Mouse (Mus musculus) testis, postnatal 14 days (tissue): ENCODE data around the gene Olfr796.

Source experiments
- DNase-seq: peaks from one replicate; pipeline ENCODE4 v3.0.0; 2021; ENCODE audit warnings: low spot score

The Olfr796 gene

GRCm38 (mm10) chr10:129612470-129612869 lies at the start of gene Olfr796:
Olfr796 (minus strand) TSS chr10:129612570.
- DNase-seq, result no peak

- DNase-seq, result no peak
Measured at GRCm38 (mm10) chr10:129657394-129657793, 45.0 kb upstream of the Olfr796 start, which contains the start of gene Olfr800. Olfr800 (plus strand) TSS chr10:129657694.

DNA sequence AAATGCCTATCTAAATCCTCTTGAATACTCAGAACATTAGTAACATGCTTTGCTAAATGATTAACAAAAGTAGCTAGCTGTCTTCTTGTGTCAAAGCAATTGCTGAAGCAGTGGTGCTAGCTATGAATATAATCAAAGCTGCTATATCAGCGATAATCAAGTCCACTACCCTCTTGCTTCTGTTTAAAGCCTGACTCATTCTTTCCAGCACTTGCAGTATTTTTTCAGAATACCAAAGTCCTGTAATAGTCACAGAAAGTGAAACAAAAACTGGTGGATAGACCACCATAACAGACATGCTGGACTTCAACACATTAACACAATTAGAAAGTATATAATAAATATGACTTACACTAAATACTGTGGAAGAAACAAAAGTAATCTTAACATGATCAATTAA lies 39.4 kb upstream of the Olfr796 start:
- no peak for DNase-seq

GRCm38 (mm10) chr10:129637184-129637583 lies 24.8 kb upstream of the Olfr796 start, which contains the start of gene Olfr799:
Olfr799 (plus strand) TSS chr10:129637484.
- DNase-seq, result no peak

GRCm38 (mm10) chr10:129627834-129628233 lies 15.5 kb upstream of the Olfr796 start, which contains the start of gene Olfr798:
Olfr798 (minus strand) TSS chr10:129627934.
- no peak for DNase-seq

DNA sequence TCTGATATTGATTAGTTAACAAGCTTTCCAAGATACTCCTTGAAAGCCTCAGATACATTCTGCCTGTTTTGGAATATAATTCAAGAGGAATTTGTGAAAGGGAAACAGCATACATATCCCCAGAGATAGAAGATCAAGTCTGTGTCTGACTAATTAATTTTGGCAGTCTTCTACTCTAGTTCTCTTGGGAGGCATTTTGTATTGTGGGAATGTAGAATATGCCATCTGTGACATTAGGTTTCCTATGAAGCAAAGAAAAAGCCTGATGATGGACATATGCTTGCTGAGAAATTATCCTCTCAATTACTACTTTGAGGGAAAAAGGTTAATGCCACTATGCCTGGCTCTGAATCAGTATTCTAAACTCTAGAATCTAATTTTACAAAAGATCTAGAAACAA lies 10.9 kb upstream of the Olfr796 start:
- no peak for DNase-seq

- no peak for DNase-seq
Measured at GRCm38 (mm10) chr10:129621724-129622123, 9.4 kb upstream of the Olfr796 start.

DNA sequence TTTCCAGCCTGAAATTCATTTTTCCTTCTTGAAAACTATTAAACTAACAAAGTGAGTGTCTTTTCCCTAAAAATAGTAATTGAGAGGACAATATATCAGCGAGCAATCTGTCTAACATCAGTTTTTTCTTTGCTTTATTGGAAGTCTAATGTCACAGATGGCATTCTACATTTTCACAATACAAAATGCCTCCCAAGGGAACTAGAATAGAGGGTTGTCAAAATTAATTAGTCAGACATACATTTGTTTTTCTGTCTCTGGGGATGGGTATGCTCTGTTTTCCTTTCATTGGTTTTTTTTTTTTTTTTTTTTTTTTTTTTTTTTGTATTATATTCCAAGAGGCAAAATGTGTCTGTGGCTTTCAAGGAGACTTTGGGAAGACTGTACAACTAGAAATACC lies 35.3 kb downstream of the Olfr796 start:
- DNase-seq, result no peak

GRCm38 (mm10) chr10:129567355-129567754 lies 45.0 kb downstream of the Olfr796 start, which contains the start of gene Olfr794:
Olfr794 (plus strand) TSS chr10:129567655.
- DNase-seq, result no peak
